Mouse (Mus musculus) ovary, adult 18-20 months (tissue): ENCODE data around the gene Gabbr1.
A peak's percentile ranks its signal among the peaks of the same experiment; 100 is the strongest.
"Not testable (repeated sequence)": the region's sequence is repeated elsewhere in the genome, so short reads cannot be mapped to it uniquely, and the experiment has no call there.

Source experiments
- DNase-seq: peaks from one replicate; pipeline ENCODE4 v3.0.0; 2022; ENCODE audit warnings: low spot score, mixed read lengths

Gene Gabbr1

GRCm38 (mm10) chr17:37045611-37046311, at the start of gene Gabbr1:
Gabbr1 (plus strand) TSS chr17:37045966.
- peak; percentile 79 for DNase-seq

- peak; percentile 24 for DNase-seq
These were observed 48.6 kb upstream of the Gabbr1 start for GRCm38 (mm10) chr17:36997033-36997735.

- DNase-seq: no peak
These were observed 47.3 kb upstream of the Gabbr1 start for GRCm38 (mm10) chr17:36998477-36998876.

GRCm38 (mm10) chr17:37000863-37001262, 44.9 kb upstream of the Gabbr1 start, which contains the start of gene Zfp57:
Zfp57 (plus strand) TSS chr17:37001163.
- no peak for DNase-seq

GRCm38 (mm10) chr17:37002364-37003330, 43.1 kb upstream of the Gabbr1 start:
- peak; percentile 26 for DNase-seq

- DNase-seq: no peak
These were observed 42.4 kb upstream of the Gabbr1 start for GRCm38 (mm10) chr17:37003366-37003765.

GRCm38 (mm10) chr17:37008161-37008560, 37.6 kb upstream of the Gabbr1 start:
- DNase-seq: no peak

- no peak for DNase-seq
These were observed 36.2 kb upstream of the Gabbr1 start for GRCm38 (mm10) chr17:37009460-37010042.

- no peak for DNase-seq
These were observed 34.0 kb upstream of the Gabbr1 start for GRCm38 (mm10) chr17:37011719-37012118.

- DNase-seq: no peak
These were observed 33.6 kb upstream of the Gabbr1 start for GRCm38 (mm10) chr17:37012141-37012540.

GRCm38 (mm10) chr17:37016333-37016732, 29.4 kb upstream of the Gabbr1 start:
- no peak for DNase-seq

- no peak for DNase-seq
These were observed 27.4 kb upstream of the Gabbr1 start for GRCm38 (mm10) chr17:37018328-37018727.

GRCm38 (mm10) chr17:37019242-37019641, 26.5 kb upstream of the Gabbr1 start:
- DNase-seq: not testable (repeated sequence)

GRCm38 (mm10) chr17:37022628-37023576, 22.9 kb upstream of the Gabbr1 start, which contains the start of gene Mog:
Mog (minus strand) TSS chr17:37023398.
- no peak for DNase-seq

- DNase-seq: no peak
These were observed 19.3 kb upstream of the Gabbr1 start for GRCm38 (mm10) chr17:37026425-37026824.

- DNase-seq: no peak
These were observed 18.3 kb upstream of the Gabbr1 start for GRCm38 (mm10) chr17:37027486-37027885.

GRCm38 (mm10) chr17:37028212-37028611, 17.6 kb upstream of the Gabbr1 start:
- no peak for DNase-seq

- peak; percentile 81 for DNase-seq
These were observed 17.1 kb upstream of the Gabbr1 start for GRCm38 (mm10) chr17:37028683-37029120.

GRCm38 (mm10) chr17:37029162-37029561, 16.6 kb upstream of the Gabbr1 start:
- no peak for DNase-seq

- no peak for DNase-seq
These were observed 6.5 kb upstream of the Gabbr1 start for GRCm38 (mm10) chr17:37039127-37039894.
